Mouse (Mus musculus): Measurements from ENCODE around the gene Dab2ip.

Dab2ip gene

GRCm38 (mm10) chr2:35624380-35625006 is 66.4 kb downstream of the Dab2ip start:
- DNase-seq, result no peak

- no peak for DNase-seq
Measured at GRCm38 (mm10) chr2:35625007-35625380, 66.9 kb downstream of the Dab2ip start.

GRCm38 (mm10) chr2:35625526-35625925 is 67.5 kb downstream of the Dab2ip start:
- DNase-seq, result no peak

- DNase-seq, result no peak
Measured at GRCm38 (mm10) chr2:35626181-35626727, 68.2 kb downstream of the Dab2ip start.

GRCm38 (mm10) chr2:35627298-35627898 is 69.3 kb downstream of the Dab2ip start:
- DNase-seq, result no peak

GRCm38 (mm10) chr2:35628052-35628451 is 70.0 kb downstream of the Dab2ip start:
- DNase-seq, result no peak

- no peak for DNase-seq
Measured at GRCm38 (mm10) chr2:35628656-35629055, 70.6 kb downstream of the Dab2ip start.

- no peak for DNase-seq
Measured at GRCm38 (mm10) chr2:35629126-35629525, 71.1 kb downstream of the Dab2ip start.

- DNase-seq, result peak in 1 of 2 experiments; percentile 41
Measured at GRCm38 (mm10) chr2:35633392-35633791, 75.3 kb downstream of the Dab2ip start.

GRCm38 (mm10) chr2:35634963-35635362 is 76.9 kb downstream of the Dab2ip start:
- no peak for DNase-seq

GRCm38 (mm10) chr2:35635541-35635940 is 77.5 kb downstream of the Dab2ip start:
- no peak for DNase-seq

- no peak for DNase-seq
Measured at GRCm38 (mm10) chr2:35637880-35638535, 79.9 kb downstream of the Dab2ip start.

- DNase-seq, result no peak
Measured at GRCm38 (mm10) chr2:35639799-35640198, 81.7 kb downstream of the Dab2ip start.

GRCm38 (mm10) chr2:35640576-35640975 is 82.5 kb downstream of the Dab2ip start:
- DNase-seq, result peak; percentile 51 to 63

- DNase-seq, result no peak
Measured at GRCm38 (mm10) chr2:35642224-35642623, 84.2 kb downstream of the Dab2ip start.

- DNase-seq, result peak in 1 of 2 experiments; percentile 39
Measured at GRCm38 (mm10) chr2:35646553-35646952, 88.5 kb downstream of the Dab2ip start.

GRCm38 (mm10) chr2:35649708-35650107 is 91.6 kb downstream of the Dab2ip start:
- DNase-seq, result peak; percentile 78 to 94

GRCm38 (mm10) chr2:35651297-35651731 is 93.2 kb downstream of the Dab2ip start:
- DNase-seq, result peak; percentile 58 to 83

GRCm38 (mm10) chr2:35652984-35653383 is 94.9 kb downstream of the Dab2ip start:
- no peak for DNase-seq

GRCm38 (mm10) chr2:35654795-35655194 is 96.7 kb downstream of the Dab2ip start:
- DNase-seq, result no peak

- DNase-seq, result no peak
Measured at GRCm38 (mm10) chr2:35655996-35656395, 97.9 kb downstream of the Dab2ip start.

GRCm38 (mm10) chr2:35658311-35658710 is 100.2 kb downstream of the Dab2ip start:
- no peak for DNase-seq

- DNase-seq, result no peak
Measured at GRCm38 (mm10) chr2:35659578-35660194, 101.6 kb downstream of the Dab2ip start.
